Mouse (Mus musculus): ENCODE measurements around the gene Inka2. TPM values are rescaled to one million over a fixed set of nuclear protein-coding genes. Genes with fewer than 3 reads are reported as not detected.

The Inka2 gene
- total RNA-seq, 1 experiment from 2014 or later, result 0.23 TPM

DNA sequence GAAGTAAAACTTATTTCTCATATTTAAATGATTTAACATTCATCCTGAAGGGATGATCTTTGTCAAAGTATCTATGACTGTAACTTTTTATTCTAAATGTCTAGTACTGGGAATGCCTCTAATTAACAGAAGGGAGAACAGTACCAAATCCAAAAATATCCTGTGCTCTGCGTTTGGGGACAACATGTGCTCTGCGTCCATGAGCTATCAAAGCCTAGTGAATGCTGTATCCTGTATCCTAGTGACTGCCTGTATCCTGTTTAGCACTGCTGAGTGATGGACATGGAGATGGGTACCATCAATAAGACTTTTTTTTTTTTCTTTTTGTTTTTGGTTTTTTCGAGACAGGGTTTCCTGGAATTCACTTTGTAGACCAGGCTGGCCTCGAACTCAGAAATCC lies 54.3 kb downstream of the Inka2 start:
- ATAC-seq (ENCODE audit: extremely low read depth, insufficient number of reproducible peaks, low FRiP score, poor library complexity, severe bottlenecking), result no peak

DNA sequence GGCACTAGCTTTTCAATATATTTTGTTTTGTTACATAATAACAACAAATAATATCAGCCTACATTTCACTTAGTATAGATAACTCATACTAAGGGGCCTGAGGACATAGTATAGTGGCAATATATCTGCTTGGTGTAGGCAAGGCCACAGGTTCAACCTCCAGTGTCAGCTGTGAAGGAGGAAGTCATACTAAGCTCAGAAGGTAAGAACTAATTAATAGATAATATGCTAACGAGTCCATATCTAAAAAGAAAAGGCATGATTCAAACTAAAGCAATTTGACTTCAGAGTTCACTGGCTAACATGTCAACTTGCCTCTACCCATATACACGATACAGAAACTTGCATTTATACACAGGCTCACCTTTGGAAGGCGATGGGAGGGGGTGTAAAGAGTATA lies 55.7 kb downstream of the Inka2 start:
- ATAC-seq (ENCODE audit: extremely low read depth, insufficient number of reproducible peaks, low FRiP score, poor library complexity, severe bottlenecking), result no peak

DNA sequence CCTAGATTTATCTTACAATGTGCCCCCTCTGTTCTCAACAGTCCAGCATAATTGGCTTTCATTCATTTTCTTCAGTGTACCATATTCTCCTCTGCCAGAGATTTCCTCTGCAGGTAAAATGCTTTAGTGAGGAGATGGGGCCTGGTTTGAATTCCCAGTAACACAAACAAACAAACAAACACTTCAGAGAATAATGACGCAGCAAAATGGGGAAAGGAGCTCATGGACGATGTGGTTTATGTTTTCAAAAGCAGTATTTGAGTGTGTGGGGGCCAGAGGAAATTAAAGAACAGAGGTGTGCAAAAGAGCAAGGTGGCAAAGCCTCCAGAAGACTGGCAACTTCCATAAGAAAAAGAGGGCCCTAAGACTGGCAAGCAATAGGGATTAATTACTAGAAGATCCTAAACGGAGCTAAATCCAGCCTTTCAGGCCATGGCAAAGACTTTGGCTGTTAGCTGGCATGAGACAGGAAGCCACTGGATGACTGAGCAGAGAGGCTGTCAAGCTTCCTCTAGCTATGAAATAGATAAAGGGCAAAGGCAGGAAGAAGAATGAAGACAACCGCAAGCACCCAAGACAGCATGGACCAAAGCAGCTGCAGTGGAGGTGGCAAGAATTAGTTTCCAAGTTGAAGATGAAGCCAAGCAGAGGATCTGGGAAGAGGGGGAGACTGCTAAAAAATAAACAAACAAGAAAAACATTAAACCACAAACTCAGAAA lies 58.9 kb downstream of the Inka2 start:
- ATAC-seq (ENCODE audit: extremely low read depth, insufficient number of reproducible peaks, low FRiP score, poor library complexity, severe bottlenecking), result peak; percentile 61

DNA sequence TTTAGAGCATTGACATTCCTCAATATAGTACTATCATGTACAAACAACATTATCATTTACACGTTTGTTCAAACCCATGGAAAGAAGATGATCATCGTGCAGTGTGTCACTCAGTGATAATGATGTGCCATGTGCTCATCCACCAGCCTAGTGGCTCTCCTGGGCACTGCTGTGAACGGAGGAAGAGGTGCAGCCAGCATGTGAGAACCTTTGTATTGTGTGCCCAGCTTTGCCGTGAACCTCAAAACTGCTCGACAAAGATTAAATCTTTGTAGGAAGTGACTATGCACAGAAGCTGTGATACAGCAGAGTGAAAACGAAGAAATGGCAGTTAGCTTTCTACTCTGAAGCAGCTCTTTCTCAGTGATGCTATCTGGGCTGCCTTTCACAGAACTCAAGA lies 64.1 kb downstream of the Inka2 start:
- peak; percentile 61; the same call in 1 of the 2 replicates for ATAC-seq (ENCODE audit: extremely low read depth, insufficient number of reproducible peaks, low FRiP score, poor library complexity, severe bottlenecking)

DNA sequence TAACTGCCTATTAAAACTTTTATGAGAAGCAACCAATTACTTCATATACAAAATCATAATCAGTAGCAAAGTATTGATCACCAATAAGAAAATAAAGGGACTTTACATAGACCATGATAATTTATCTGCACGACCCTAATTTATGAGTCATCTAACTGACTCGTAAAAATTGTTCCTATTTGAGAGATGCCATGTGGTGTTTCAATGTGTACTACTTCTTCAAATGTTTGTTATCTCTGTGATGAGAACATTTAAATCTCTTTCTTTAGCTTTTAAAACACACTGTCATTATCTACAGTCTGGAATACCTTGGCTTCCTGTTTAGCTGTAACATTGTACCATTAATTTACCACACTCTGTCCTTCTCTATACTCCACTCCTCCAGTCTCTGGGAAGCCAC lies 65.0 kb downstream of the Inka2 start:
- ATAC-seq (ENCODE audit: extremely low read depth, insufficient number of reproducible peaks, low FRiP score, poor library complexity, severe bottlenecking), result no peak

Other genes starting within 250 kb of the Inka2 start
- 32.2 and 36.5 TPM in 2 replicates for gene Ddx20, start 17.0 kb upstream of the Inka2 start, total RNA-seq (2017)
- 146 and 151 TPM in 2 replicates for gene Rap1a, start 96.7 kb downstream of the Inka2 start, total RNA-seq (2017)
- gene Adora3, start 166.3 kb downstream of the Inka2 start, total RNA-seq (2017), result 1.6 and 2.7 TPM in 2 replicates
- not detected in 2 replicates for gene Tmigd3, start 166.3 kb downstream of the Inka2 start, total RNA-seq (2017)
- gene I830077J02Rik, start 228.1 kb downstream of the Inka2 start, total RNA-seq (2017), result 45.8 and 49.3 TPM in 2 replicates

Data from neutrophil, adult 5-6 weeks (primary cell).